Mouse (Mus musculus) layer of hippocampus, adult 18-20 months (tissue): ENCODE results near the gene Lrrc15. TPM values are rescaled to one million over a fixed set of nuclear protein-coding genes. Genes with fewer than 3 reads are reported as not detected.

ENCODE experiments used
- DNase-seq, 2 experiments: peaks; one replicate each; pipeline ENCODE4 v3.0.0; 2022; ENCODE audit warnings: low spot score in 2 of 2
- total RNA-seq, 2 experiments: library from RNA; stranded (reverse); gene quantifications; 2 replicates each; pipeline ENCODE4 v1.2.3; 2021

Lrrc15 gene
- total RNA-seq, 2 experiments from 2014 or later: 0.05 TPM; not detected in 1

- no peak for DNase-seq
Observed at GRCm38 (mm10) chr16:30280676-30281297, 2.3 kb downstream of the Lrrc15 start.

- no peak for DNase-seq
Observed at GRCm38 (mm10) chr16:30278406-30278805, 4.7 kb downstream of the Lrrc15 start.

GRCm38 (mm10) chr16:30275558-30276340 is 7.3 kb downstream of the Lrrc15 start:
- DNase-seq: no peak

- no peak for DNase-seq
Observed at GRCm38 (mm10) chr16:30273065-30273464, 10.0 kb downstream of the Lrrc15 start.

- DNase-seq: peak in 1 of 2 experiments; percentile 35
Observed at GRCm38 (mm10) chr16:30271941-30272595, 11.0 kb downstream of the Lrrc15 start.

GRCm38 (mm10) chr16:30271223-30271761 is 11.8 kb downstream of the Lrrc15 start:
- no peak for DNase-seq

- no peak for DNase-seq
Observed at GRCm38 (mm10) chr16:30267359-30267758, 15.7 kb downstream of the Lrrc15 start, which contains the start of gene Cpn2. TSS of gene Cpn2 (minus strand) at chr16:30267499.

GRCm38 (mm10) chr16:30266561-30266960 is 16.5 kb downstream of the Lrrc15 start:
- DNase-seq: no peak

- no peak for DNase-seq
Observed at GRCm38 (mm10) chr16:30265611-30266010, 17.4 kb downstream of the Lrrc15 start.

GRCm38 (mm10) chr16:30263156-30263555 is 19.9 kb downstream of the Lrrc15 start:
- no peak for DNase-seq

GRCm38 (mm10) chr16:30262664-30263063 is 20.4 kb downstream of the Lrrc15 start:
- peak; percentile 25 to 73 for DNase-seq

- no peak for DNase-seq
Observed at GRCm38 (mm10) chr16:30262157-30262556, 20.9 kb downstream of the Lrrc15 start.

GRCm38 (mm10) chr16:30261341-30261740 is 21.7 kb downstream of the Lrrc15 start:
- DNase-seq: no peak

- DNase-seq: no peak
Observed at GRCm38 (mm10) chr16:30260012-30260635, 22.9 kb downstream of the Lrrc15 start.

GRCm38 (mm10) chr16:30259444-30259843 is 23.6 kb downstream of the Lrrc15 start:
- no peak for DNase-seq

GRCm38 (mm10) chr16:30258441-30258840 is 24.6 kb downstream of the Lrrc15 start:
- DNase-seq: no peak

GRCm38 (mm10) chr16:30257718-30258117 is 25.3 kb downstream of the Lrrc15 start:
- DNase-seq: no peak

GRCm38 (mm10) chr16:30255061-30255460 is 28.0 kb downstream of the Lrrc15 start:
- DNase-seq: no peak

- DNase-seq: no peak
Observed at GRCm38 (mm10) chr16:30253900-30254299, 29.2 kb downstream of the Lrrc15 start.

GRCm38 (mm10) chr16:30253374-30253773 is 29.7 kb downstream of the Lrrc15 start:
- no peak for DNase-seq

GRCm38 (mm10) chr16:30252003-30252418 is 31.0 kb downstream of the Lrrc15 start:
- DNase-seq: peak; percentile 56 to 82
